Mouse (Mus musculus) small intestine, adult 2 months (tissue): ENCODE measurements around the gene Timm50.

Experiments used
- CTCF ChIP-seq: fragments of 200-500 bp; IDR thresholded peaks from 2 replicates; pipeline ENCODE4 v1.5.1; 2012; ENCODE audit warnings: low read depth, mild to moderate bottlenecking, control low read depth, inconsistent platforms, low read length, moderate library complexity, mixed read lengths; ENCODE audit not compliant: insufficient replicate concordance, insufficient read length; ENCODE audit errors: extremely low read depth
- POLR2A ChIP-seq: fragments of 200-500 bp; IDR thresholded peaks from 2 replicates; pipeline ENCODE4 v1.6.1; 2012; ENCODE audit warnings: low read depth, mild to moderate bottlenecking, control low read depth, inconsistent platforms, low read length, moderate library complexity

DNA sequence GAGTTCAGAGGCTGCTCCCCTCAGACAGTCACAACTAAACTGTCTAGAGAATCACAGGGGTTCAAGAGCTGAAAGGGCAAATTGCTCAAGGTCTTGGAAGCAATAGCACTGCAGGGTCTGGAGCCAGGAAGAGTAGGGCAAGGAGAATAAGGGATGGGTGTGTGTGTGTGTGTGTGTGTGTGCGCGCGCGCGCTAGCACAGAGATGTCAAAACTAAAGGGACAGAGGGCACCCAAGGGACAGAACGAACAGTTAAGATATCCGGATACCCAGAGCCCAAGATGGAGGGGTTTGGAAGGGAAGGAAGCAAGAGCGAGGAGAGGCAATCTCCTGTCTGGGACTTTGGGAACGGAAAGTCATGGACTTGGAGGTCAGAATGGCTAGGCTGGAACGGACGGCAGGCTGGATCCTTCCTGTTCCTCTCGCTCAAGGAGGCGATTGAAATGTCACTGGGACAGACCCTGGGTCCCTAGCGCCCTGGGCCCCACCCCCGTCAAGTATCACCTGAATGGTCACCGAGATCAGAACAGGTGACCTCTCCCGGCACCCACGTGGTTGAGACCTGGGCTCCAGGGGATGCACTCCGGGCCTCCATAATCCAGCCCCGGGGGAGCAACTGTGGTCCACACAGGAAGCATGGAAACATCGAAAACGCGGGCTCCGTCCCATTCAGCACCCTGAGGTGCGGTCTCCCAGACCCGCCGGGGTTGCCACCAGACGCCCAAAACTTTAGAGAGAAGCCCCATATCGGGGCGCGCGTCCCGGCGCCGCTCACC lies 534 bp downstream of the Timm50 start:
- TF ChIP-seq CTCF (no peak), POLR2A (no peak)
